Mouse (Mus musculus): ENCODE measurements at regions not wholly inside any gene's neighbourhood (a gene's known extent, or its start where the extent isn't known, plus 50 kb on each side); places are given as distances from the start of the nearest gene placed in this dataset.

DNA sequence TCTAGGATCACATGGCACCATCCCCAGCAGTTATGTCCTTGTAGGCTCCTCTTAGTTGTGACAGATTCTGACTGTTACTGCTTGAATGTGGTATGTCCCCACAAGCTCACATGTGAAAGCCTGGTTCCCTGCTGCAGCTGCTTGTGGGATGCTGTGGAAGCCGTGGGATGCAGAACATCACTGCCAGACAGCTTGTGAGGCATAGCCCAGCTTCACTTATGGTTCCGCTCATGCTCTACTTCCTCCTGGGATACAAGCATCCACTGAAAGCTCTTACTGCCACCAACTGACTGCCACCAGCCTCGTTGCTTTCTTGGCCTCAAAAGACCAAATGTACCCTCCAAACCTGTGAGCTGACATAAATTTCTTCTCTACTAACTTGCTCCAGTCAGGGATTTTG, 167.7 kb upstream of the Ccdc122 start:
- no peak for DNase-seq (ENCODE audit: low spot score in 2 of 2)

- DNase-seq (ENCODE audit: low spot score in 2 of 2), result no peak
These were observed 168.4 kb upstream of the Ccdc122 start for GRCm38 (mm10) chr14:76868131-76868530.

DNA sequence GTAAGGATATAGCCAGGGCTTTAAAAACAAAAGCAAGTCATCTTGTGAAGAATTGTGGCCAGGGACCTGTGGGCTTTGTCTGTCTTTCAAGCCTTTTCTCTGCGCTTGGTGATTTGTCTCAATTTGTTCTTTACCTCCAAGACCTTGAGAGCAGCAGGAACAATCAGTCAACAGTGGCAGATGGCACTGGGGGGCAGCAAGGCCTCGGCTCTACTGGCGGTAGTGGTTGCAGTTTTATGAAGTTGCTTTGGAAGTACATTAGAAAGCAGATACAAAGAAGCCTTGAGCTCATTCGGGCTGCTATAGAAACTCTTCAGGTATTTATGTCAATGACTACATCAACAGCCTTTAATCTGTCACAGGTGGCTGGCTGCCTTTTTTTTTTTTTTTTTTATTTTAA, 171.9 kb upstream of the Ccdc122 start:
- no peak for DNase-seq (ENCODE audit: low spot score in 2 of 2)

DNA sequence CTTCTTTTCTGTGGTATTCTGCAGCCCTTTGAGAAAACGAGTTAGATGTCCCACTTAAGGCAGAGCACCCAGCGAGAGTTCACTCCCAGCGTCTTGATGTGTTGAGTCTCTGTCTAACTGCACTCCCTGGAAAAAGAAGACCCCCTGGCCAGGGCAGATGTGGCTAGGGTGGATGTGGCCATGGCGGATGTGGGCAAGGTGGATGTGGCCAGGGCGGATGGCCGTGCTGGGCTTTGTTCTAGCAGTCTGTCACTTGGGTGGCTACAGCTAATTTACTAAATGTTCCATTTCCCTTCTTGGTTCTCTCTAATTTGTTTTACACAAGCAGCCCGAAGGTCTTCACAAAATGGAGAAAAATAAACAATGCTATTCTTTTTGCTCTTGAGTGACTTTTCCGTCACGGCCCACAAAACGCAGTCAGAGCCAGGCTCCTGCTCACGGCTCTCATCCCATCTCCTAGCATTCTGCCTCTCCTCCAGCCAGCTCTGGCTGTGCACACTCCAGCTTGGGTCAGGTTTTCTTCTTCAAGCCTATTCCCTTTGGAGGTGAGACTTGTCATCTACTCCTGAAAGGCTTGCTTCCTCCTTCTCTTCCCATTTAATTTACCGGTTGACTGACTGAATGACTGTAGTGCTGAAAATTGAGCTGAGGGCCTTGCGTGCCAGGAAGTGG, 173.4 kb upstream of the Ccdc122 start:
- DNase-seq (ENCODE audit: low spot score in 2 of 2), result no peak

DNA sequence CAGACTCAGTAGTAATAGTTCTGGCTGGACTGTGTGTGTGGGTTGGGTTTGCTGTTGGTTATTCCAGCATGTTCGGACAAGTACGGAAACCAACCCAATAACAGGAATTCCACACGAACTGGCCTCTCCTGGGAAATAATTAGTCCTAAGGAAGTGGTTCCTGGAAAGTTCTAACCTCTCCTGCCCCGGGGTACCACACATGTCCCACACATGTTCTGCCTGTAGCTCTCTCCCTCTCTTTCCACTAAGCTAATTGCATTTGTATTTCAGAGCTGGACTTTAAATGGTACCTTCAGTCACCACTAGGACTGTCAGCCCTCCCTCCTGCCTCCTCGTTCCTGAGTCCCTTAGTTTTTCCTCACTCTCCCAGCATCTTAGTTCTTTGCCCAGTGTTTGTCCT, 178.2 kb upstream of the Ccdc122 start:
- DNase-seq (ENCODE audit: low spot score in 2 of 2), result no peak

- DNase-seq (ENCODE audit: low spot score in 2 of 2), result no peak
These were observed 179.3 kb upstream of the Ccdc122 start for GRCm38 (mm10) chr14:76857196-76857773.

DNA sequence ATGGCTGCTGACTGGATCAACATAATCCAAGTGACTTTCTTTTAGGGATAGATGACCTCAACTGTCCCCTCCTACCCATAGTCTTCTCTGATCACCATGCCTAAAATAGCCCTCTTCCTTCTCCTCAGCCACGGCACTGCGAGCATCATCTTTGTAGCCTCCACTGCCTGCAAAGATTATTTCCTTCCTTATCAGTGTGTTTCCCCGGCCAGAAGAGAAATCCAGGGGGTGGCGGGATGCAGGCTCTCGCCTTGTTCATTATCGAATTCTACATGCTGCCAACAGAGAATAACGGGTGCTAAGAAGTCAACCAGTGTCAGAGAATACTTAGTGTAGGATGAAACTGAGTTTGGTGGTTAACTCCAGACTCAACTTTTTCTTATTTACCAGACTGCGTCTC, 180.0 kb upstream of the Ccdc122 start:
- no peak for DNase-seq (ENCODE audit: low spot score in 2 of 2)

DNA sequence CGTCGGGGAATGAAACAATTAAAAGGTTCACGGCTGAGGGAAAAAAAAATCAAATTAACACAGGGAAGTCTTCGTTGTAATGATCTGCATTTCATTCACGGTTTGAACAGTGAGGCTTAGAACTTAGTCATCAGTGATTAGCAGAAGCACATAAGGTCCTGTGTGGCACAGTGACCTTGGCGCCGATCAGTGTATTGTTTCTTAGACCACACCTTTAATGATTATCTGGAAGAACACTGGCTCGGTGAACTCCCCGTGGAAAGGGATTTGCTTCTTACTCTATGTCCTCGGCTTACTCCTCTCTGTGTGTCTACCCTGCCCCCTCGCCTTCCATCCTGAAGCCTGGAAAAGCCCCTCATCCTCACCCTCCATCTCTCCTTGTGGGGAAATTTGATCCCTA, 181.6 kb upstream of the Ccdc122 start:
- DNase-seq (ENCODE audit: low spot score in 2 of 2), result no peak

DNA sequence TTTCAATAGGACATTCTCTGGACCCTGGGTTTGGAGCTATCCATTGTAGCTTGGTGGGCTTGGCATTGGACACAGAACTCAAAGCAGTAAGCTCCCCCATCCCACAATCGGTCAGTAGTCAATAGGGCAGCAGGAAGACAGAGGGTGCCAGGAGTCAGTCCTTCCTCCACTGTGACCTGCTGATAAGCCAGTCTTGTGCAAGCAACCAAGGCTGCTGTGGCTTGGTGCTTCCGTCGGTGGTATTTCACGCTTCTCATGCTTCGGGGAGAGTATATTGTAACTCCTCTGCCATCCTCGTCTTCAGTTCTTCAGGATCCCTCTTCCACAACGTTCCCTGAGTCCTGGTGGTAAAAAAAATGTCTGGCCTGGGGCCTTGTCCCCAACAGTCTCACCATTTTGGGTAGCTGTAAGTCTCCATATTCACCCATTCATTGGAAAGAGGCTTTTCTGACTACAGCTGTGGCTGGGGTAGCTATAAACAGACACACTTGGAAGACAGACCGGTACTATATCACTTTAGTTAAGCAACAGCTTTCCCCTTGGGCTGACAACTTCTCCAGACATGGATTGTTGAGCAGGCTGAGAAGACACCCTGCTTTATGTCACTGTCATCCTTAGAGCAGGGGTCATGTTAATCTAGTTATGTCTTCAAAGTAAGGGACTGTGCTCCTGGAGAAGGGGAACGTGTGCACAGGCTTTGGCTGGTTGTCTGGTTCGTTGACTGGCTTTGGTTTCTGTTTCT, 184.9 kb upstream of the Ccdc122 start:
- DNase-seq (ENCODE audit: low spot score in 2 of 2), result no peak

GRCm38 (mm10) chr14:76850641-76851040, 185.9 kb upstream of the Ccdc122 start:
- DNase-seq (ENCODE audit: low spot score in 2 of 2), result no peak

DNA sequence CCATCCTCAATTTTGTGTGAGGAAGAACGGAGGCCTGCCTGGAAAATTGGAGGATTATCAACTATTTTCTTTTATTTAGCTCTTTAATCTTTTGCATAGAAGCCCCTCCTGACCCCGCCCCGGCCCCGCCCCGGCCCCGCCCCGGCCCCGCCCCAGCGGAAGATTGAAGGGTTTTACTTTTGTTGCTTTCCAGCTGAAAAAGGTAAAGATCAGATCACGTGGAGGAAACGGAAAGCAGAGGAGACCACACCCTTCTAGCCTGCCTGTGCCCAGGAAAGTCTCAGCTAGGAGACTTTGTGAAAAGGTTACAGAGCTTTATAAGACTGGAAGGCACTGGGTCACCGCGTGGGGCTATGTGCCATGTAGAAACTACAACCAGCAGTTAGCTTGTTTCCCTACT, 186.5 kb upstream of the Ccdc122 start:
- no peak for DNase-seq (ENCODE audit: low spot score in 2 of 2)

DNA sequence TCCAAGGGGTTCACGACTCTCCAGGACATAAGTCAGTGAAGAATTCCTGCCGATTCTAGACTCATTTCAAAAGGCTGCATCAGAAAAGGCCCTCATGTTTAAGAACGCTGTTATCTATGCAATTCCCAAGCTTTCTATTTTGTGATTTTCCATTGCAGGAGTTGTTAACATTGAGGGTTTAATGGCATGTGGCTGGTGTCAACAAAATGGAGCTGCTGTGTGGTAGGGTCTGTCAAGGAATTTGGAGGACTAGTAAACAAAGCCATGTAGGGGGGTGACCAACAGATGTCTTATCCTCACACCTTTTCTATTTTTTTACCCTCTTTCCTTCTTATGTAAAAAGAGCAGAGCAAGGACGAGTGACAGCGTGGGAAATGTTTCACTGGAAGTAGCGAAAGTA, 186.9 kb upstream of the Ccdc122 start:
- no peak for DNase-seq (ENCODE audit: low spot score in 2 of 2)

DNA sequence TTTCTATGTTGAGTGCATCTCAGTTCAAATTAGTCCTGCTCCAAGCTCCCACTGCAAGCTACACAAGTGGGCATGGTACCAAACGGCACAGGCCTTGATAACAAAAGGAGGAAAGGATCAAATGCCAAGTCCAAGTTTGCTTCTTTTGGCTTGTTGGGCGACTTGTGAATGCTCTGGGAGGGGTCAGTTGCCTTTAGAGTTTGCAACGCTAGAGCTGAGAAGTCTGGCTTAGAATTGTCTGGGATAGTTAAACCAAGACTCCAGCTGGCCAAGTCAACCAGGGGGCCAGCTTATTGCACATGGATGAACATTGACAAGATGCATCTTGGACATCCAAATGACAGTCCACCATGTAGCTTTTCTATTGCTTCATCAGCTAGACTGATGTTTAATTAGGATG, 187.5 kb upstream of the Ccdc122 start:
- no peak for DNase-seq (ENCODE audit: low spot score in 2 of 2)

DNA sequence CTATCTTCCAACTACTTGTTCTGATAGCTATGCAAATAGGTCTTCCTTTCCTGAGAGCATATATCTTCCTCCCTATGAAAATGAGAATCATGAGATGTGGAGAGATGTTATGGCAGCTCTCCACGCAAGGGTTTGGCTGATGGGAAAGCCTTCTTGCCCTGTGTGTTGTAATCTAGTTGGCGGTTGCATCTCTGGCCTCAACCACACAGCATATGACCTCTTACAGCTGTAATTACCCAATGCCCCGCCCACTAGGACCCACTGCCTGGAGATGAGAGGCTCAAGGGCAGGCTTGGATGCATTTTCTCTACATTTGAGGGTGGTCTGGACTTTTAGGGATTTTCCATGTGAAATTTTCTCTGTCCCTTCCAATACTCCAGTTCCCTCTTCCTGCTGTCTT, 190.9 kb upstream of the Ccdc122 start:
- no peak for DNase-seq (ENCODE audit: low spot score in 2 of 2)

DNA sequence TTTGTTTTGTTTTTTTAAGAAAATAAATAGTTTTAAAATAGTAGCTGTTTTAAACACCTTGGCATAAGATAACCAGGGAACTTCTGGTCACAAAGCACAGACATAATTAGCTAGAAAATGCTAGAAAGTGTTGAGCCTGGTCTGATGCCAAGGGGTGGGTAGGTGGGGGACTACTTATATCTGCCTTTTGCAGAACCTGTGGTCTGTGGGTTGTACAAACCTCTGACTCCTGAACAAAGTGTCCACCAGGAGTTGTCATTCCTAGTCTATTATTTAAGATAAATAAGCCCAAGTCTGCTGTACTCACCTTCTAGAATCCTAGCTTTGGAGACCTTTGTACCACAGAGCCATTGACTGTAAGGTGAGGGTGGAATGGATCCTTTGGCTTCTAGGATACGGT, 191.9 kb upstream of the Ccdc122 start:
- no peak for DNase-seq (ENCODE audit: low spot score in 2 of 2)

GRCm38 (mm10) chr14:76837583-76838220, 198.9 kb upstream of the Ccdc122 start:
- DNase-seq (ENCODE audit: low spot score in 2 of 2), result no peak

DNA sequence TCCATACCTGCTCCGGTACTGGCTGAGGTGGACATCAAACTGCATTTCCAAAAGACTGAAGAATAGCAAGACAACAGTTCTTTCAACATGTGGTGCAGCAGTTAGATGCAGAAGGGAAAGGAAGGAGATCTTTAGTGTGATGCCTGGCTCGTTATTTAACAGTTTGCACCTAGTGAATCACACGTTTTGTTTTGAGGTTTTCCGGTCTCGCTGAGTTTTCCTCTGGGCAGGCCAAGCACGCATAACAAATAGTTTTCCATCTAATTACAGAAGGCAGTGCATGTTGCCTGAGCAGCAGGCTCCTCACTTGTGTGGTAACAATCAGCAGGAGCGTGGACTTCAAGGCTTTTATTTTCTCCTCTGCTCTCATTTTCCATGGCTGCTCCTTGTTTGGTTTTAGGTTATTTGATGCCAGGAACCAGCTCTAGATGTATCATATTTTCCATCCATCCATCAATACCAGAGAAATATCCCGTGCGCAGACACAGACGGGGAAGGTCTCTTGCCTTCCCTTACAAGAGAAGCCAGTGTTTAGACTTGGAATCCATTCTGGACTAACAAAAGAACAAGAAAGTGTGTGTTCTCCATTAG, 199.6 kb upstream of the Ccdc122 start:
- DNase-seq (ENCODE audit: low spot score in 2 of 2), result no peak

- DNase-seq (ENCODE audit: low spot score in 2 of 2), result no peak
These were observed 200.3 kb upstream of the Ccdc122 start for GRCm38 (mm10) chr14:76836271-76836670.

- no peak for DNase-seq (ENCODE audit: low spot score in 2 of 2)
These were observed 202.5 kb upstream of the Ccdc122 start for GRCm38 (mm10) chr14:76834084-76834483.

GRCm38 (mm10) chr14:76829161-76829510, 207.4 kb upstream of the Ccdc122 start:
- no peak for DNase-seq (ENCODE audit: low spot score in 2 of 2)

DNA sequence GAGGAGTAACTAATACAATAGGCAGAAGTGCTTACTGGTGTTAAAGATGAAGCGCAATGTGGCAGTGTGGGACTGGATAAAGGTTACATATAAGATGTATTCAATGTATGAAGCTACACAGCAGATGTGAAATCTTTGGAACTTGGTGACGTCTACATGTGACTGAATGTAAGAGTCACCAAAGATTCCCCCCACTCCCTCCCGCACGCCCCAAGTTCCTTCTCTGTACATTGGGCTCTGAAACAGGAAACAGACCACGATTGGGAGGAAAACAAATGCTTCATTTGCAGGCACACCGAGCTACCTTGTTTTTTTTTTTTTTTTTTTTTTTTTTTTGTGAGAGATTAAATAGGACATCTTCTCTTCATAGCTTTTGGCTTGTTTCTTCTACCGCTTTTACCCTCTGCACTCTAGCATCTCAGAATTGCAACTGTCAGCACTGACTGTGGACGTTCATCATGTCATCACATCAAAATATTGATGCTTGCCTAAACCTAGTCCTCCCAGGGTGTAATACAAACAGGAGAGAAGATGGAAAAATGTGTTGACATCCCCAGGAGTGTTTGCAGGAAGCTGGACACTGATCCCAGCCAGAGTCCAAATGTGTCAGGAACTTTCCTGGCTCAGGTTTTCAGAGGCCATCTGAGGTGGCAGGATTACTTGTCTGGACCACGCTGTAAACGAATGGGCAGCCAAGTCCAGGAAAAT, 208.0 kb upstream of the Ccdc122 start:
- DNase-seq (ENCODE audit: low spot score in 2 of 2), result no peak

- DNase-seq (ENCODE audit: low spot score in 2 of 2), result no peak
These were observed 212.5 kb upstream of the Ccdc122 start for GRCm38 (mm10) chr14:76824066-76824465.
